Mouse (Mus musculus) adrenal gland, adult 8-10 months (tissue): ENCODE results near the gene Calhm3. TPM values are rescaled to one million over a fixed set of nuclear protein-coding genes. Genes with fewer than 3 reads are reported as not detected.

Experiments used
- DNase-seq: peaks from one replicate; pipeline ENCODE4 v3.0.0; 2022
- total RNA-seq, 4 experiments: library from RNA; stranded (reverse); gene quantifications; 2 replicates each; pipeline ENCODE4 v1.2.4; 2022

The Calhm3 gene
- not detected for total RNA-seq

- no peak for DNase-seq
Measured at GRCm38 (mm10) chr19:47157664-47158063, at the start of gene Calhm3. TSS of gene Calhm3 (minus strand) at chr19:47157764.

- DNase-seq, result no peak
Measured at GRCm38 (mm10) chr19:47206126-47206525, 48.6 kb upstream of the Calhm3 start.

GRCm38 (mm10) chr19:47204653-47205052 is 47.1 kb upstream of the Calhm3 start:
- no peak for DNase-seq

- no peak for DNase-seq
Measured at GRCm38 (mm10) chr19:47203042-47203441, 45.5 kb upstream of the Calhm3 start.

- DNase-seq, result no peak
Measured at GRCm38 (mm10) chr19:47202429-47202828, 44.9 kb upstream of the Calhm3 start.

- DNase-seq, result no peak
Measured at GRCm38 (mm10) chr19:47201972-47202371, 44.4 kb upstream of the Calhm3 start.

GRCm38 (mm10) chr19:47198671-47199350 is 41.2 kb upstream of the Calhm3 start:
- no peak for DNase-seq

- DNase-seq, result no peak
Measured at GRCm38 (mm10) chr19:47192158-47192557, 34.6 kb upstream of the Calhm3 start.

- no peak for DNase-seq
Measured at GRCm38 (mm10) chr19:47188515-47189128, 31.1 kb upstream of the Calhm3 start.

GRCm38 (mm10) chr19:47186514-47187275 is 29.1 kb upstream of the Calhm3 start:
- no peak for DNase-seq

- no peak for DNase-seq
Measured at GRCm38 (mm10) chr19:47184736-47185135, 27.2 kb upstream of the Calhm3 start.

GRCm38 (mm10) chr19:47184221-47184620 is 26.7 kb upstream of the Calhm3 start:
- no peak for DNase-seq

GRCm38 (mm10) chr19:47180011-47180410 is 22.4 kb upstream of the Calhm3 start:
- no peak for DNase-seq

GRCm38 (mm10) chr19:47179272-47179809 is 21.8 kb upstream of the Calhm3 start:
- no peak for DNase-seq

GRCm38 (mm10) chr19:47178431-47179271 is 21.1 kb upstream of the Calhm3 start, which contains the start of gene Neurl1a:
TSS of gene Neurl1a (plus strand) at chr19:47178820.
- DNase-seq, result peak; percentile 50

GRCm38 (mm10) chr19:47178001-47178400 is 20.4 kb upstream of the Calhm3 start:
- no peak for DNase-seq

- DNase-seq, result no peak
Measured at GRCm38 (mm10) chr19:47176916-47177505, 19.4 kb upstream of the Calhm3 start.

GRCm38 (mm10) chr19:47175472-47175871 is 17.9 kb upstream of the Calhm3 start:
- DNase-seq, result no peak

GRCm38 (mm10) chr19:47174515-47174914 is 17.0 kb upstream of the Calhm3 start:
- no peak for DNase-seq

- peak; percentile 72 for DNase-seq
Measured at GRCm38 (mm10) chr19:47168793-47169412, 11.3 kb upstream of the Calhm3 start.

GRCm38 (mm10) chr19:47168223-47168622 is 10.7 kb upstream of the Calhm3 start:
- no peak for DNase-seq
